Mouse (Mus musculus) E14TG2a.4 (cell line): ENCODE data around the gene Ift81.
A peak's percentile ranks its signal among the peaks of the same experiment; 100 is the strongest.

ENCODE experiments used
- H3K27me3 ChIP-seq: 2 replicates; pipeline ENCODE4 v1.6.1; 2014; ENCODE audit warnings: low read length, control low read depth; ENCODE audit not compliant: insufficient read depth
- H3K36me3 ChIP-seq: 2 replicates; pipeline ENCODE4 v1.6.1; 2014; ENCODE audit warnings: low read length, control low read depth; ENCODE audit not compliant: insufficient read depth
- H3K4me1 ChIP-seq: replicated peaks from 2 replicates; pipeline ENCODE4 v1.6.1; 2014; ENCODE audit warnings: low read depth, low read length, control low read depth
- H3K4me3 ChIP-seq: replicated peaks from 2 replicates; pipeline ENCODE4 v1.5.1; 2014; ENCODE audit warnings: mild to moderate bottlenecking, low read length
- H3K9me3 ChIP-seq: 2 replicates; pipeline ENCODE4 v1.6.1; 2014; ENCODE audit warnings: low read length, control low read depth
- CTCF ChIP-seq: conservative IDR thresholded peaks from 2 replicates; pipeline ENCODE4 v1.5.1; 2014; ENCODE audit warnings: low read length
- NANOG ChIP-seq: IDR thresholded peaks from 2 replicates; pipeline ENCODE4 v1.6.1; 2014; ENCODE audit warnings: borderline replicate concordance, low read length, mixed read lengths
- POU5F1 ChIP-seq: IDR thresholded peaks from 2 replicates; pipeline ENCODE4 v1.6.1; 2014; ENCODE audit warnings: low read length, borderline replicate concordance

Ift81 gene

DNA sequence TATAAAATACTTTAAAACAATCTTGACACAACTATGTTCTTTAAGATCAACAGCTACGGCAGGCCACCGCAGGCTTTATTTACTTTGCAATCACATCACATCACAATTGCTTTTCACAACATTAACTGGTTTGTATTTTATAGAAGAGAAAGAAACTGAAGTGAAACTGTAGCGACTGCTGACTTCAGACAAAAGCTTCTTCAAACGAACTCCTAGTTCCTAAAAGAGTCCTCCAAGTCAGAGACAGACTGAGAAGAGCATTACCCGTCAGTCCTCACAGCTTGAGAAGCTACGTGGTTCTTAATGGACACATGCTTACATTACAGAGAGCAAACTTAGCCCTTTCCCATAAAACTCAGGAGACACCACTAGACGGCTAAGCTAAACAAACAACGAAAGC is 63.9 kb downstream of the Ift81 start:
- H3K27me3 ChIP-seq, result no peaks in the 10 kb centered on the region
- H3K4me1 ChIP-seq, result peaks cover 16% of the 10 kb centered on the region
- TF ChIP-seq CTCF (no peak), POU5F1 (no peak), NANOG (no peak)
- no peaks in the 10 kb centered on the region for H3K9me3 ChIP-seq
- H3K36me3 ChIP-seq, result no peaks in the 10 kb centered on the region
- H3K4me3 ChIP-seq, result no peak overlapping the region

DNA sequence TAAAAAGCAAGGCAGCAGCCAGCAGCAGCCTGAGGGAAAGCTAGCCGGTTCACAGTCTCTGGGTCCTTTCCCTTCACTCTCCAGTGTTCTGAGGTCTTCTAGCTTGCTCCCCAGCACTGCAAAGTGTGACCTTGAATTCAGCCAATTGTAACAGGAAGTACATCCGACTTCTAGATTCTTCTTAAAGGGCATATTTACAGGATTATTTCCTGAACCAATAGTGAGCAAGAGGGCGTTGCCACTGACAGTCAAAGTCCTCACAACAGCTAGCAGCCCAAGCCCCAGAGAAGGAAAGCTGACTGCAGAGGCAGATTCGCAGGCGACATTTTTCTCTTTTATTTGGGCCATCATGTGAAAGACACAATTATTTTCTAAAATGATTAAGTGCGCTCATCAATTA is 65.6 kb downstream of the Ift81 start:
- Histone ChIP-seq H3K4me1 (peaks cover 16% of the 10 kb centered on the region), H3K9me3 (no peaks in the 10 kb centered on the region), H3K36me3 (no peaks in the 10 kb centered on the region), H3K4me3 (no peak overlapping the region), H3K27me3 (no peaks in the 10 kb centered on the region)
- no peak for TF ChIP-seq POU5F1
- TF ChIP-seq NANOG, result no peak
- TF ChIP-seq CTCF, result no peak

- no peak overlapping the region for H3K4me3 ChIP-seq
- no peaks in the 10 kb centered on the region for H3K9me3 ChIP-seq
- H3K4me1 ChIP-seq, result peaks cover 16% of the 10 kb centered on the region
- H3K27me3 ChIP-seq, result no peaks in the 10 kb centered on the region
- no peak for TF ChIP-seq NANOG
- TF ChIP-seq POU5F1, result no peak
- TF ChIP-seq CTCF, result no peak
- no peaks in the 10 kb centered on the region for H3K36me3 ChIP-seq
Observed at GRCm38 (mm10) chr5:122547810-122548209, 66.5 kb downstream of the Ift81 start.

- H3K4me3 ChIP-seq, result no peak overlapping the region
- peak; percentile 31 for TF ChIP-seq CTCF
- TF ChIP-seq POU5F1, result no peak
- TF ChIP-seq NANOG, result no peak
- H3K4me1 ChIP-seq, result peaks cover 16% of the 10 kb centered on the region
- H3K27me3 ChIP-seq, result no peaks in the 10 kb centered on the region
- no peaks in the 10 kb centered on the region for H3K9me3 ChIP-seq
- no peaks in the 10 kb centered on the region for H3K36me3 ChIP-seq
Observed at GRCm38 (mm10) chr5:122547251-122547714, 67.0 kb downstream of the Ift81 start.

DNA sequence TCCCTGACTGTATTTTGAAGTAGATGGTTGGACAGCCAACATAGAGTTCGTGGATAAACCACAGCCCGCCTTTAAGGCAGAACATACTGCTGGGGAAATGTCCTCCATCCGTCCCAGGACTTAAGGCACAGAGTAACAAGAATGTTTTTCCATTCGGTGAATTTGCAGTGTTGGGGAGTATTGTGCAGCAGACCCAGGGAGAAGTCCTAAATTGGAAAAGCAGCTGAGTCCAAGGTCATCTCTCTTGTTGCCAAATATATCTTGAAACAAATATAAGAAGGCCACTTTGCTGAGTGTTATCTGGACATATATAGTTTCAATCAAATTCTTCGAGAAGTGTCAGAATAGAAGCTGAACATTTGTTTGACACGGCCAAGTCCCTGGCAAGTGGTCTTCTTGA is 70.9 kb downstream of the Ift81 start:
- peaks cover 7% of the 10 kb centered on the region for H3K4me1 ChIP-seq
- no peaks in the 10 kb centered on the region for H3K9me3 ChIP-seq
- H3K36me3 ChIP-seq, result no peaks in the 10 kb centered on the region
- H3K27me3 ChIP-seq, result no peaks in the 10 kb centered on the region
- no peak overlapping the region for H3K4me3 ChIP-seq
- TF ChIP-seq POU5F1 (no peak), CTCF (no peak), NANOG (no peak)

DNA sequence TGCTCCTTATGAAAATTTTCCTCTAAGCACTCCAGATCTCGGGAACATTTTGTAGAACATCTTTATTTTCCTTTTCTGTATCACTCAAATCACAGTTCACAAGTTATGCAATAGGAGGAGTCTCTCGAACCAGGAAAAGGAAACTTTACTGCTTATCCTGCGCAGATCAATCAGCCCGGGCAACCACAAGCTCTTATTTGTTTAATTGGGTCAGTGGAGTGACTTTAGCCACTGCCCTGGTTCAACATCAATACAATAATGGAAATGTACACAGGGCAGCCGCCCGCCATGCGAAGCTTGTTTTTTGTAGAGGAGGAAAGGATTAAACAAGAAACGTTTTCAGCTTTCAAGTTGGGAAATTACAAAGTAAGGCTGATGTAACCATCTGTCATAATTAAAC is 72.4 kb downstream of the Ift81 start:
- H3K27me3 ChIP-seq, result no peaks in the 10 kb centered on the region
- H3K4me3 ChIP-seq, result no peak overlapping the region
- no peaks in the 10 kb centered on the region for H3K36me3 ChIP-seq
- TF ChIP-seq CTCF (no peak), NANOG (no peak), POU5F1 (no peak)
- H3K9me3 ChIP-seq, result no peaks in the 10 kb centered on the region
- 0 out of 2 replicates have a peak, but pooled peaks cover under 1% of the 10 kb centered on the region for H3K4me1 ChIP-seq

GRCm38 (mm10) chr5:122538077-122538476 is 76.2 kb downstream of the Ift81 start:
- TF ChIP-seq NANOG, result no peak
- no peak for TF ChIP-seq POU5F1
- no peak for TF ChIP-seq CTCF
- H3K4me3 ChIP-seq, result no peak overlapping the region

DNA sequence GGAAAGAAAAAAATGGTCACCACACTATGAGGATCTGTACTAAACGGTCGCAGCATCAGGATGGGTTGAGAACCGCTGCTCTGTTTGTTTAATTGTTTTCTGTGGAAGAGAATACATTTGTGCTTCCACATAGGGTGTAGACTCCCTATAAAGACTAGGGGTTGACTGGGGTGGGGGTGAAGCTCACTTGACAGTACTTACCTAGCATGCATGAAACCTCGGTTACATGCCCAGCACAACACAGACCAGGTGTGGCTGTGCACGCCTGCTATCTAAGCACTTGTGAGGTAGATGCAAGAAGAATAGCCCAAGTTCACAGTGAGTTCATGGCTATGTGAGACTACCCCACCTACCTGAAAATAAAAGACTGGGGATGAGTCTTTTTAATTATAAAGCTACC is 76.7 kb downstream of the Ift81 start:
- TF ChIP-seq POU5F1 (no peak), CTCF (no peak), NANOG (no peak)
- H3K4me3 ChIP-seq, result no peak overlapping the region
- H3K36me3 ChIP-seq, result no peaks in the 10 kb centered on the region
- H3K27me3 ChIP-seq, result no peaks in the 10 kb centered on the region
- H3K9me3 ChIP-seq, result no peaks in the 10 kb centered on the region
- H3K4me1 ChIP-seq, result no peaks in the 10 kb centered on the region

More at GRCm38 (mm10) chr5:122538077-122538476, 76.2 kb downstream of the Ift81 start:
- H3K27me3 ChIP-seq, result no peaks in the 10 kb centered on the region
- H3K4me1 ChIP-seq, result no peaks in the 10 kb centered on the region
- H3K9me3 ChIP-seq, result no peaks in the 10 kb centered on the region
- H3K36me3 ChIP-seq, result no peaks in the 10 kb centered on the region

- no peaks in the 10 kb centered on the region for H3K36me3 ChIP-seq
- no peak overlapping the region for H3K4me3 ChIP-seq
- TF ChIP-seq POU5F1 (no peak), CTCF (no peak), NANOG (no peak)
- H3K27me3 ChIP-seq, result no peaks in the 10 kb centered on the region
- 0 out of 2 replicates have a peak, but pooled peaks cover 5% of the 10 kb centered on the region for H3K9me3 ChIP-seq
- peaks cover 14% of the 10 kb centered on the region for H3K4me1 ChIP-seq
Observed at GRCm38 (mm10) chr5:122533884-122534283, 80.4 kb downstream of the Ift81 start.
